8 mouse cellular contexts compared by ENCODE assay signal in genomic region chr8:88252791-88253190, GRCm38 (mm10). TPM values are rescaled to one million over a fixed set of nuclear protein-coding genes. Genes with fewer than 3 reads are reported as not detected.
A peak's percentile ranks its signal among the peaks of the same experiment; 100 is the strongest.
DNase-seq lines count a peak whose midpoint lies in the region; ATAC-seq and TF ChIP-seq lines count a peak whose summit lies in the region.

No protein-coding gene starts in this region.

- H3K27ac ChIP-seq in neural tube, embryonic 15.5 days (replicated peaks), result no peak overlapping the region
- H3K27ac ChIP-seq in cortical plate, adult 2 months (ENCODE audit: insufficient read depth, low read length), result no peak overlapping the region

- DNase-seq in gastrocnemius, postnatal 10 days, result peak; percentile 57
- no peak for DNase-seq in gastrocnemius, postnatal 25 days
- DNase-seq in neural tube, embryonic 10.5 days (ENCODE audit: extremely low spot score, low spot score), result peak; percentile 52
- DNase-seq in lung, postnatal 14 days, result peak; percentile 84
- no peak for DNase-seq in frontal cortex, postnatal 25 days (ENCODE audit: low spot score in 2 of 2)
- DNase-seq in yolk sac, embryonic 10.5 days (ENCODE audit: low spot score), result no peak

- no peak overlapping the region for H3K9ac ChIP-seq in neural tube, embryonic 15.5 days (replicated peaks)

- no peaks in the 10 kb centered on the region for H3K27me3 ChIP-seq in neural tube, embryonic 15.5 days (replicated peaks)

- 0 out of 2 replicates have a peak, but pooled peaks have one; percentile 9 for TF ChIP-seq CTCF in cortical plate, adult 2 months (IDR thresholded peaks at IDR 0.05; ENCODE audit: extremely low read depth, insufficient read depth, low read length)

- 84% methylated on average over 3 of the region's 3 CpGs for WGBS in neural tube, embryonic 15.5 days

- no peak overlapping the region for H3K4me3 ChIP-seq in neural tube, embryonic 15.5 days (replicated peaks)
- no peak overlapping the region for H3K4me3 ChIP-seq in cortical plate, adult 2 months (ENCODE audit: insufficient read depth, low read length)

- H3K36me3 ChIP-seq in neural tube, embryonic 15.5 days, result peaks cover 52% of the 10 kb centered on the region

- H3K4me1 ChIP-seq in neural tube, embryonic 15.5 days, result no peaks in the 10 kb centered on the region
- no peaks in the 10 kb centered on the region for H3K4me1 ChIP-seq in cortical plate, adult 2 months (ENCODE audit: control insufficient read depth, insufficient read depth, low read length)

- no peak for ATAC-seq in neural tube, embryonic 15.5 days (ENCODE audit: low FRiP score)

- no peaks in the 10 kb centered on the region for H3K9me3 ChIP-seq in neural tube, embryonic 15.5 days (replicated peaks)

- no peak for TF ChIP-seq POLR2A in cortical plate, adult 2 months (IDR thresholded peaks at IDR 0.05; ENCODE audit: extremely low read depth, insufficient read depth, low read length)

- no peak overlapping the region for H3K4me2 ChIP-seq in neural tube, embryonic 15.5 days

RNA-seq across cellular contexts. Expression of gene Adcy7, which starts 19.4 kb away (rescaled TPM):
- total RNA-seq in gastrocnemius, postnatal 10 days (2021), result 10 to 100 TPM; 12.7 to 17.7 TPM
- 1 to 10 TPM; 6.7 to 7.9 TPM for total RNA-seq in gastrocnemius, postnatal 25 days (2021)
- 6.0 and 10.7 TPM in 2 replicates for polyA plus RNA-seq in neural tube, embryonic 15.5 days (2015; fragmentation: Nextera tagmentation; extraction: Ambion mirVana)
- 3.1 and 3.6 TPM in 2 replicates for polyA plus RNA-seq in cortical plate, adult 2 months (2012; rRNA removed)

RNA-seq across cellular contexts. Expression of gene Tent4b, which starts 53.8 kb away (rescaled TPM):
- 10 to 100 TPM; 12.4 to 17.2 TPM for total RNA-seq in gastrocnemius, postnatal 10 days (2021)
- 10 to 100 TPM; 10.6 to 12.2 TPM for total RNA-seq in gastrocnemius, postnatal 25 days (2021)
- polyA plus RNA-seq in neural tube, embryonic 15.5 days (2015; fragmentation: Nextera tagmentation; extraction: Ambion mirVana), result 8.5 and 9.7 TPM in 2 replicates
- polyA plus RNA-seq in cortical plate, adult 2 months (2012; rRNA removed), result 26.4 and 26.7 TPM in 2 replicates

Comparison
In these comparisons a context has a peak if more than half of its experiments do, and no peak if none do; other contexts are left out.
1. DNase-seq: peak in gastrocnemius, postnatal 10 days (single experiment), neural tube, embryonic 10.5 days (single experiment) and lung, postnatal 14 days (single experiment); none in gastrocnemius, postnatal 25 days (single experiment), frontal cortex, postnatal 25 days (0 of 2) and yolk sac, embryonic 10.5 days (single experiment).